In the genomic region with DNA sequence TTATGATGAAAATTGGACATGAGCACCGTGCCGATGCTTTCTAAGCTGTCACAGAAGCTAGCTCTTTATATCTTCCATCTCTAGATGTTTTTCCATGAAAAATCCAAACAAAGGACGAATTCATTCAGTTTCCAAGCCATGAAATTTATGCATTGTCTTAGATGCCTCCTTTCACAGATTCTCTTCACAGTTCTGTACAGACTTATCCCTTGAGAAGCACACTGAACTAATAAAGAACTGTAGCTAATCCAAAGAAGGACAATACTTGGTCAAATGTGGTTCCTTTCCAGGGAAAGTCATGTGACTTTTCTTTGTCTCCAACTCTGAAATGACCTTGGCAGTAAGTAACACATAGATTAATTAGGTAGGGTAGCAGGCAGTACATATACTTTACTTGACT, we compare ENCODE assay signal across 24 mouse cellular contexts. TPM values are rescaled to one million over a fixed set of nuclear protein-coding genes. Genes with fewer than 3 reads are reported as not detected.
DNase-seq lines count a peak whose midpoint lies in the region; ATAC-seq and TF ChIP-seq lines count a peak whose summit lies in the region.
"Had no signal": no experiment of that assay in that cellular context is flagged by ENCODE, and none has a peak within 500 bp of the region (broad histone marks: within the 10 kb centered on the region; RNA-seq: fewer than 3 reads in every experiment).

No protein-coding gene starts in this region.

- H3K36me3 ChIP-seq in midbrain, embryonic 11.5 days (ENCODE audit: control insufficient read depth, insufficient read depth, low read length), result no peaks in the 10 kb centered on the region
- H3K36me3 ChIP-seq in midbrain, embryonic 15.5 days (replicated peaks), result no peaks in the 10 kb centered on the region
- H3K36me3 ChIP-seq in midbrain, embryonic 12.5 days, result no peaks in the 10 kb centered on the region
- H3K36me3 ChIP-seq in midbrain, embryonic 10.5 days, result no peaks in the 10 kb centered on the region
- no peaks in the 10 kb centered on the region for H3K36me3 ChIP-seq in midbrain, embryonic 14.5 days (ENCODE audit: control insufficient read depth, insufficient read depth, low read length)
- H3K36me3 ChIP-seq in midbrain, embryonic 16.5 days (ENCODE audit: control insufficient read depth, insufficient read depth, low read length), result no peaks in the 10 kb centered on the region
- H3K36me3 ChIP-seq: G1E had no signal

- no peaks in the 10 kb centered on the region for H3K9me3 ChIP-seq in midbrain, embryonic 11.5 days (ENCODE audit: control insufficient read depth, low read length)
- no peaks in the 10 kb centered on the region for H3K9me3 ChIP-seq in midbrain, embryonic 15.5 days
- H3K9me3 ChIP-seq in midbrain, embryonic 12.5 days, result no peaks in the 10 kb centered on the region
- H3K9me3 ChIP-seq in midbrain, embryonic 10.5 days (replicated peaks), result no peaks in the 10 kb centered on the region
- H3K9me3 ChIP-seq in midbrain, embryonic 14.5 days (ENCODE audit: control insufficient read depth, low read length), result no peaks in the 10 kb centered on the region
- no peaks in the 10 kb centered on the region for H3K9me3 ChIP-seq in midbrain, embryonic 16.5 days (replicated peaks; ENCODE audit: control insufficient read depth, low read length, poor library complexity, severe bottlenecking)
- H3K9me3 ChIP-seq: G1E had no signal

- H3K4me3 ChIP-seq in midbrain, embryonic 11.5 days (ENCODE audit: low read depth, low read length), result no peak overlapping the region
- no peak overlapping the region for H3K4me3 ChIP-seq in midbrain, embryonic 15.5 days
- H3K4me3 ChIP-seq in midbrain, embryonic 12.5 days, result no peak overlapping the region
- no peak overlapping the region for H3K4me3 ChIP-seq in midbrain, embryonic 10.5 days
- no peak overlapping the region for H3K4me3 ChIP-seq in midbrain, embryonic 14.5 days (replicated peaks; ENCODE audit: low read depth, low read length)
- H3K4me3 ChIP-seq in midbrain, embryonic 16.5 days (ENCODE audit: low read depth, low read length), result no peak overlapping the region

- TF ChIP-seq CTCF in brain, embryonic 14.5 days (IDR thresholded peaks at IDR 0.05; ENCODE audit: borderline replicate concordance, extremely low read depth, insufficient read depth, insufficient read length), result no peak

- no peak for TF ChIP-seq POLR2A in brain, embryonic 14.5 days (IDR thresholded peaks at IDR 0.05; ENCODE audit: borderline replicate concordance, extremely low read depth, insufficient read depth, insufficient read length, poor library complexity, severe bottlenecking)

- H3K4me1 ChIP-seq in midbrain, embryonic 11.5 days (ENCODE audit: control insufficient read depth, insufficient read depth, low read length), result no peaks in the 10 kb centered on the region
- H3K4me1 ChIP-seq in midbrain, embryonic 15.5 days, result no peaks in the 10 kb centered on the region
- no peaks in the 10 kb centered on the region for H3K4me1 ChIP-seq in midbrain, embryonic 12.5 days
- H3K4me1 ChIP-seq in midbrain, embryonic 10.5 days, result no peaks in the 10 kb centered on the region
- H3K4me1 ChIP-seq in midbrain, embryonic 14.5 days (ENCODE audit: control insufficient read depth, insufficient read depth, low read length), result no peaks in the 10 kb centered on the region
- H3K4me1 ChIP-seq in midbrain, embryonic 16.5 days (ENCODE audit: control insufficient read depth, insufficient read depth, low read length), result no peaks in the 10 kb centered on the region

- WGBS in midbrain, embryonic 11.5 days, result 64% methylated on average over 3 of the region's 3 CpGs
- WGBS in midbrain, embryonic 15.5 days, result 32% methylated on average over 3 of the region's 3 CpGs
- WGBS in midbrain, embryonic 12.5 days, result 58% methylated on average over 3 of the region's 3 CpGs
- 82% methylated on average over 3 of the region's 3 CpGs for WGBS in midbrain, embryonic 10.5 days
- WGBS in midbrain, embryonic 14.5 days, result 27% methylated on average over 3 of the region's 3 CpGs
- WGBS in midbrain, embryonic 16.5 days, result 45% methylated on average over 3 of the region's 3 CpGs

- no peaks in the 10 kb centered on the region for H3K27me3 ChIP-seq in midbrain, embryonic 11.5 days (ENCODE audit: control insufficient read depth, insufficient read depth, low read length)
- no peaks in the 10 kb centered on the region for H3K27me3 ChIP-seq in midbrain, embryonic 15.5 days (replicated peaks)
- H3K27me3 ChIP-seq in midbrain, embryonic 12.5 days, result no peaks in the 10 kb centered on the region
- no peaks in the 10 kb centered on the region for H3K27me3 ChIP-seq in midbrain, embryonic 10.5 days (ENCODE audit: low read depth, poor library complexity, severe bottlenecking)
- H3K27me3 ChIP-seq in midbrain, embryonic 14.5 days (ENCODE audit: control insufficient read depth, insufficient read depth, low read length), result no peaks in the 10 kb centered on the region
- no peaks in the 10 kb centered on the region for H3K27me3 ChIP-seq in midbrain, embryonic 16.5 days (ENCODE audit: control insufficient read depth, insufficient read depth, low read depth, low read length)
- H3K27me3 ChIP-seq: CH12.LX, Patski had no signal

- H3K4me2 ChIP-seq in midbrain, embryonic 11.5 days, result no peak overlapping the region
- H3K4me2 ChIP-seq in midbrain, embryonic 15.5 days, result no peak overlapping the region
- H3K4me2 ChIP-seq in midbrain, embryonic 12.5 days (replicated peaks), result no peak overlapping the region
- no peak overlapping the region for H3K4me2 ChIP-seq in midbrain, embryonic 14.5 days (ENCODE audit: low read length)
- H3K4me2 ChIP-seq in midbrain, embryonic 16.5 days (ENCODE audit: low read length), result no peak overlapping the region

- no peak for DNase-seq in midbrain, embryonic 11.5 days (ENCODE audit: low spot score, missing footprints)
- no peak for DNase-seq in midbrain, embryonic 10.5 days (ENCODE audit: low spot score)
- peak; percentile 8 for DNase-seq in midbrain, embryonic 14.5 days
- DNase-seq in brain, embryonic 14.5 days (ENCODE audit: low read depth), result peak; percentile 5
- no peak for DNase-seq in ovary, postnatal 36 days (ENCODE audit: low spot score)
- DNase-seq: adrenal gland, adult 2 months; adrenal gland, adult 8-10 months; adrenal gland, postnatal 10 days; adrenal gland, postnatal 14 days; adrenal gland, postnatal 25 days; adrenal gland, postnatal 36 days; B cell, adult 2 months; cerebellum, adult 11 months; cerebellum, adult 11-12 months; cerebellum, adult 18-20 months had no signal

- ATAC-seq in midbrain, embryonic 11.5 days (ENCODE audit: low FRiP score), result peak; percentile 69; the same call in 1 of the 2 replicates
- no peak for ATAC-seq in midbrain, embryonic 15.5 days (replicated peaks)
- peak; percentile 89 for ATAC-seq in midbrain, embryonic 12.5 days (ENCODE audit: low FRiP score, low read depth)
- ATAC-seq in midbrain, embryonic 14.5 days (ENCODE audit: low FRiP score, low TSS enrichment), result no peak
- ATAC-seq in midbrain, embryonic 16.5 days, result no peak
- ATAC-seq: activated CD4-positive, CD25-positive, alpha-beta regulatory T cell, adult 4 months; CD4-positive, CD25-positive, alpha-beta regulatory T cell, adult 4 months; Patski had no signal

- H3K27ac ChIP-seq in midbrain, embryonic 11.5 days (ENCODE audit: low read depth, low read length), result no peak overlapping the region
- H3K27ac ChIP-seq in midbrain, embryonic 15.5 days, result no peak overlapping the region
- no peak overlapping the region for H3K27ac ChIP-seq in midbrain, embryonic 12.5 days (replicated peaks)
- no peak overlapping the region for H3K27ac ChIP-seq in midbrain, embryonic 10.5 days (replicated peaks)
- no peak overlapping the region for H3K27ac ChIP-seq in midbrain, embryonic 14.5 days (replicated peaks; ENCODE audit: low read depth, low read length)
- no peak overlapping the region for H3K27ac ChIP-seq in midbrain, embryonic 16.5 days (ENCODE audit: low read length)

- H3K9ac ChIP-seq in midbrain, embryonic 11.5 days (ENCODE audit: low read length), result no peak overlapping the region
- H3K9ac ChIP-seq in midbrain, embryonic 15.5 days, result no peak overlapping the region
- no peak overlapping the region for H3K9ac ChIP-seq in midbrain, embryonic 12.5 days (replicated peaks)
- no peak overlapping the region for H3K9ac ChIP-seq in midbrain, embryonic 14.5 days (replicated peaks; ENCODE audit: low read length)
- H3K9ac ChIP-seq in midbrain, embryonic 16.5 days (ENCODE audit: low read depth, low read length), result no peak overlapping the region

RNA-seq across cellular contexts. Expression of a gene that starts 2.8 kb away (rescaled TPM):
- 0.03 TPM in 1 of 2 replicates, not detected in the other for polyA plus RNA-seq in midbrain, embryonic 11.5 days (2014; fragmentation: Nextera tagmentation; extraction: Ambion mirVana)
- polyA plus RNA-seq in midbrain, embryonic 15.5 days (2015; fragmentation: Nextera tagmentation; extraction: Ambion mirVana), result 0.03 TPM in 1 of 2 replicates, not detected in the other
- polyA plus RNA-seq in midbrain, embryonic 12.5 days (2016; fragmentation: Nextera tagmentation; extraction: Ambion mirVana), result not detected in 2 replicates
- 0.02 TPM in 1 of 2 replicates, not detected in the other for polyA plus RNA-seq in midbrain, embryonic 10.5 days (2016; fragmentation: Nextera tagmentation; extraction: Ambion mirVana)
- not detected in 2 replicates for polyA plus RNA-seq in midbrain, embryonic 14.5 days (2014; fragmentation: Nextera tagmentation; extraction: Ambion mirVana)
- not detected in 2 replicates for polyA plus RNA-seq in midbrain, embryonic 16.5 days (2015; fragmentation: Nextera tagmentation; extraction: Ambion mirVana)
- polyA plus RNA-seq in brain, embryonic 14.5 days (2012; rRNA removed), result 0.01 TPM in 1 of 2 replicates, not detected in the other
- polyA plus RNA-seq: adrenal gland, adult 2 months; C2C12; CD4-positive, CD25-positive, alpha-beta regulatory T cell, adult 4 months; G1E; Patski had no signal

RNA-seq across cellular contexts. Expression of a gene that starts 15.5 kb away (rescaled TPM):
- polyA plus RNA-seq in midbrain, embryonic 11.5 days (2014; fragmentation: Nextera tagmentation; extraction: Ambion mirVana), result not detected in 2 replicates
- polyA plus RNA-seq in midbrain, embryonic 15.5 days (2015; fragmentation: Nextera tagmentation; extraction: Ambion mirVana), result not detected in 2 replicates
- polyA plus RNA-seq in midbrain, embryonic 12.5 days (2016; fragmentation: Nextera tagmentation; extraction: Ambion mirVana), result not detected in 2 replicates
- not detected in 2 replicates for polyA plus RNA-seq in midbrain, embryonic 10.5 days (2016; fragmentation: Nextera tagmentation; extraction: Ambion mirVana)
- polyA plus RNA-seq in midbrain, embryonic 14.5 days (2014; fragmentation: Nextera tagmentation; extraction: Ambion mirVana), result not detected in 2 replicates
- polyA plus RNA-seq in midbrain, embryonic 16.5 days (2015; fragmentation: Nextera tagmentation; extraction: Ambion mirVana), result not detected in 2 replicates
- polyA plus RNA-seq in brain, embryonic 14.5 days (2012; rRNA removed), result not detected in 2 replicates
- polyA plus RNA-seq: adrenal gland, adult 2 months; C2C12; G1E had no signal

RNA-seq across cellular contexts. Expression of a gene that starts 30.7 kb away (rescaled TPM):
- not detected in 2 replicates for polyA plus RNA-seq in midbrain, embryonic 11.5 days (2014; fragmentation: Nextera tagmentation; extraction: Ambion mirVana)
- not detected in 2 replicates for polyA plus RNA-seq in midbrain, embryonic 15.5 days (2015; fragmentation: Nextera tagmentation; extraction: Ambion mirVana)
- polyA plus RNA-seq in midbrain, embryonic 12.5 days (2016; fragmentation: Nextera tagmentation; extraction: Ambion mirVana), result not detected in 2 replicates
- not detected in 2 replicates for polyA plus RNA-seq in midbrain, embryonic 10.5 days (2016; fragmentation: Nextera tagmentation; extraction: Ambion mirVana)
- polyA plus RNA-seq in midbrain, embryonic 14.5 days (2014; fragmentation: Nextera tagmentation; extraction: Ambion mirVana), result not detected in 2 replicates
- not detected in 2 replicates for polyA plus RNA-seq in midbrain, embryonic 16.5 days (2015; fragmentation: Nextera tagmentation; extraction: Ambion mirVana)
- not detected in 2 replicates for polyA plus RNA-seq in brain, embryonic 14.5 days (2012; rRNA removed)
- polyA plus RNA-seq: activated CD4-positive, CD25-positive, alpha-beta regulatory T cell, adult 4 months; adrenal gland, adult 2 months; C2C12; CD4-positive, CD25-positive, alpha-beta regulatory T cell, adult 4 months; G1E; Patski had no signal

RNA-seq across cellular contexts. Expression of a gene that starts 50.6 kb away (rescaled TPM):
- polyA plus RNA-seq in midbrain, embryonic 11.5 days (2014; fragmentation: Nextera tagmentation; extraction: Ambion mirVana), result not detected in 2 replicates
- not detected in 2 replicates for polyA plus RNA-seq in midbrain, embryonic 15.5 days (2015; fragmentation: Nextera tagmentation; extraction: Ambion mirVana)
- not detected in 2 replicates for polyA plus RNA-seq in midbrain, embryonic 12.5 days (2016; fragmentation: Nextera tagmentation; extraction: Ambion mirVana)
- polyA plus RNA-seq in midbrain, embryonic 10.5 days (2016; fragmentation: Nextera tagmentation; extraction: Ambion mirVana), result not detected in 2 replicates
- polyA plus RNA-seq in midbrain, embryonic 14.5 days (2014; fragmentation: Nextera tagmentation; extraction: Ambion mirVana), result not detected in 2 replicates
- polyA plus RNA-seq in midbrain, embryonic 16.5 days (2015; fragmentation: Nextera tagmentation; extraction: Ambion mirVana), result not detected in 2 replicates
- not detected in 2 replicates for polyA plus RNA-seq in brain, embryonic 14.5 days (2012; rRNA removed)
- polyA plus RNA-seq: activated CD4-positive, CD25-positive, alpha-beta regulatory T cell, adult 4 months; adrenal gland, adult 2 months; C2C12; CD4-positive, CD25-positive, alpha-beta regulatory T cell, adult 4 months; G1E; Patski had no signal

Comparison
In these comparisons a context has a peak if more than half of its experiments do, and no peak if none do; other contexts are left out.
1. ATAC-seq: peak in midbrain, embryonic 11.5 days (single experiment) and midbrain, embryonic 12.5 days (single experiment); none in midbrain, embryonic 15.5 days (single experiment), midbrain, embryonic 14.5 days (single experiment) and midbrain, embryonic 16.5 days (single experiment).
2. DNase-seq: peak in midbrain, embryonic 14.5 days (single experiment) and brain, embryonic 14.5 days (single experiment); none in midbrain, embryonic 11.5 days (single experiment), midbrain, embryonic 10.5 days (single experiment) and ovary, postnatal 36 days (single experiment).